Mouse (Mus musculus) right cerebral cortex, postnatal 4 days (tissue): ENCODE data around the gene Ugt2a1.
"Not testable (repeated sequence)": the region's sequence is repeated elsewhere in the genome, so short reads cannot be mapped to it uniquely, and the experiment has no call there.

Experiments used
- DNase-seq: peaks from one replicate; pipeline ENCODE4 v3.0.0-alpha.2; 2022

The Ugt2a1 gene

DNA sequence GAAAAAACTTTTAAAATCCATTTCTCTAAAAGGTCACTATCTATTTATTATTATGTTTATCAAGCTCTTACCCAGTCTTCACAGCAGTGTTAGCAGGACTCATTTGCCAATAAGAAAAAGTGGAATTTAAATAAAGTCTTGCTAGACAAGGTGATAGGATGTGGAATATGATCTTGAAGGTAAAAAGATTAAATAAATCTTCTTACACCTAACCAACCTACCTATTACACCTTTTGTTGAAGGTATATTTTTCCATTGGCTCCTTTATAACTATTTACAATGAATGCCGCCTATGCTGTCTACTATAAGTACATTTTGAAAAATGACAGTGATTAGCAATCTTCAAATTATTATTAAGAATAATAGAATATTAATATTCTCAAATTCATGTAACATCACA lies at the start of gene Ugt2a1:
Gene Ugt2a1, minus strand, starts transcription at position 101 of the 400 bp plus-strand sequence.
- no peak for DNase-seq

- DNase-seq: no peak
Observed at GRCm38 (mm10) chr5:87538111-87538510, 47.4 kb upstream of the Ugt2a1 start, which contains the start of gene Sult1b1. TSS of gene Sult1b1 (minus strand) at chr5:87538195.

GRCm38 (mm10) chr5:87535994-87536644 lies 45.4 kb upstream of the Ugt2a1 start:
- DNase-seq: no peak

DNA sequence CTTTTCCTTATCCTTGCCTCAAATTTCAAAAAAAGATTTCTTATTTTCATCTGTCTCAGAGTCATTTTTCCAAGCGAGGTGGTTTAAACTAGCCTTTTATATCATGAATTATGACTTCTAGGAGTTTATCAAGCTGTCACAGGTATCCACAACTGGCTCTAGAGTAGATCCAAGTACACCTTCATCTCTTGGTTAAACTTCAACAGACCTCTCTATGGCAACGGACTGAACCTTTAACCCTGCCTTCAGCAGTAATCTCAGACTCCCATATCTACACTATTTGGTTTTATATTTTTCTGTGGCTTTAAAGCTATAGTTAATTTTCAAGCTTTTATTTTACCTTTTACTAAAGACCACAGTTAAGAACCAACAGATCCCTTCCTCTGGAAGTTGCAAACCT lies 41.6 kb upstream of the Ugt2a1 start:
- no peak for DNase-seq

GRCm38 (mm10) chr5:87523561-87523960 lies 32.9 kb upstream of the Ugt2a1 start:
- DNase-seq: not testable (repeated sequence)

GRCm38 (mm10) chr5:87505776-87506458 lies 15.2 kb upstream of the Ugt2a1 start:
- no peak for DNase-seq

GRCm38 (mm10) chr5:87502687-87503086 lies 12.0 kb upstream of the Ugt2a1 start:
- no peak for DNase-seq

GRCm38 (mm10) chr5:87499341-87499740 lies 8.7 kb upstream of the Ugt2a1 start:
- no peak for DNase-seq

- DNase-seq: no peak
Observed at GRCm38 (mm10) chr5:87498936-87499335, 8.3 kb upstream of the Ugt2a1 start.

DNA sequence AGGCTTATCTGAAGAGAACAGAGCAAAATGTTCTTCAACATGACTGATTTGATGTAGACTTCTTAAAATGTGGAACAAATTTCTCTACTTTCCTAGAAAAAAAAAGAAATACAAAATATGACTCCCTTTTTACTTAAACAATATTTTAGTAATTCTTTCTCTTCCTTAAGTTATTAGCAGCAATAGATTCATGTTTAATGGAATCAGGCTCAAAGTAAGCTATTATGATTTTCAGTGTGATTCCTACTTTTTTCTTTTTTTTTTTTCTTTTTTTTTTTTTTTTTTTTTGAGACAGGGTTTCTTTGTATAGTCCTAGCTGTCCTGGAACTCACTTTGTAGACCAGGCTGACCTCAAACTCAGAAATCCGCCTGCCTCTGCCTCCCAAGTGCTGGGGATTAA lies 4.0 kb downstream of the Ugt2a1 start, which contains the start of gene Gm43638:
Gene Gm43638, minus strand, starts transcription at position 101 of the 400 bp plus-strand sequence.
- not testable (repeated sequence) for DNase-seq

- no peak for DNase-seq
Observed at GRCm38 (mm10) chr5:87482160-87482559, 8.5 kb downstream of the Ugt2a1 start, which contains the start of gene Ugt2a2. TSS of gene Ugt2a2 (minus strand) at chr5:87482260.

GRCm38 (mm10) chr5:87458810-87459209 lies 31.9 kb downstream of the Ugt2a1 start:
- DNase-seq: no peak

DNA sequence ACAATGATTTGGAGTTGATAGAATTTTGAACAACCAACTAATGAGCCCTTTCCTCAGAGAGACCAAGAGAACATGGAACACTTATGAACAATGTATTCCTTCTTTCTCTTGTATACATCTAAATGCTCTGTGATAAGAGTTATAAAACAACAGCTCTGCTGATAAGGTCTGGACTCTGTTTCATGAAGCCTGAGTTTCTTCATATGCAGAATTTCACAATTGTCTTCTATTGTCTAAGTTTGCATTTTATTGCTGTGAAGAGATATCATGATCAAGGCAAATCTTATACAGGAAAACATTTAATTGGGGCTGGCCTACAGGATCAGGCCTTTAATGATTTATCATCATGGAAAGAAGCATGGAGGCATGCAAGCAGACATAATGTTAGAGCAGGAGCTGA lies 33.0 kb downstream of the Ugt2a1 start:
- no peak for DNase-seq

DNA sequence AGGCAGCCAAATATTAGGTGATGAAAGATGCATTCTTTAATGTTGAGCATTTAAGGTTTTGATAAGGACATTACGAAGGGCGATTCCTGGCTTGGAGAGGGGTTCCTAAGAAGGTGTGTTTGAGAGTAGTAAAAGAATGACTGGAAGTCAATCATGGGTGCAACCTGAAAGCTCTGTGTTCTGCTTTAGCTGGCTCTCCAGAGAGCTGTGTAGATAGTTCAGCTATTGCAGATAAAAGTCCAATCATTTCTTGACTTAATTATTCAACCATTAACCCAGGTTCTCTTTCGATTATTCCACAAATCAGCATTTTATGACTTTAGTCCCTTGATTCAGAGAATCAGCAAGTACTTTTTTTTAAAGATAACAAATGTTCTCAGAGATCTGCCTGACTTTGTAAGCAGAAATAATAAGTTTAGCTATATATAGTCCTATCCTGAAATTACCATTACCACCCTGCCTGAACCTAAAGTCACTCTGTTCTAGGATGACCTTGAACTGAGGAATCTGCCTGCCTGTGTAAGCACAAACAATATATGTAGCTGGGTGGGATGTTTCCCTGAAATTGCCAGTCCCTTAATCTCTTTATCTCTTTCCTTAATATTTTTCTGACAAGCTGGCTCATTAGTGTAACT lies 34.3 kb downstream of the Ugt2a1 start:
- no peak for DNase-seq

DNA sequence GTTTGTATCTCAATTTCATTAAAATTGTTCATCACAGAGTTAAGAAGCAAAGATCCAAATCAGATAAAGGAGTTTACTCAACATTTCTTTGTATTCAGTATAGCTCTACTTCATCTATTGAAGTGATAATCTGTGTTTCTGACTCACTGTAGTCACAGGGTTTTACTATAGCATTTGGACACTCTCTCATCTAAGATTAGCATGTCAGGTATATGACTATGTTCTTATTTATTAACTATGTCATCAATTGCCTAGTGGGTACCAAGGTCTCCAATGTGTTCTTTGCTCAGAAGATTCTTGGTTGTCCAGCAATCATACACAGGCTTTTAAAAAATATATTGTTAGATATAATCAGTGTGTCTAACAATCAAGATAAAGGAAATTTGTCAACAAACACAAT lies 35.2 kb downstream of the Ugt2a1 start:
- DNase-seq: no peak

- DNase-seq: not testable (repeated sequence)
Observed at GRCm38 (mm10) chr5:87452514-87452913, 38.2 kb downstream of the Ugt2a1 start.

GRCm38 (mm10) chr5:87436264-87436663 lies 54.4 kb downstream of the Ugt2a1 start:
- no peak for DNase-seq

GRCm38 (mm10) chr5:87425676-87426075 lies 65.0 kb downstream of the Ugt2a1 start:
- DNase-seq: no peak

DNA sequence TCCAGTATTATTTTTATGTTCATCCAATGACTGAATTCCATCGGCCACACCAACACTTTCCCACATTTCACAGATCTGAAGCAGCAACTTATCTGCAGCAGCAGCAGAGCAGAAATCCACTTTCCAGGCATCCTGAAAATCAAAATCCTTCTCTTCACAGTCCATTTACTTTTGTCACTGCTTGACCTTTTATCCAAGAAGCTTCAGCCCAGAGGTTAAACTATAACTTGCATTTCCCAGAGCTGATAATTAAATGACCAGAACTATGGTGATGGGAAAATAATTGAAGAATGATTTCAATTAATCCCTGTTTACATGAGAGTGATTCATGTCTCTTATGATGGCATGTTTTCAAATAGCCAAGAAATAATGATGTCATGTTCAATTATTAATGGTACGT lies 66.6 kb downstream of the Ugt2a1 start, which contains the start of gene Ugt2b38:
Gene Ugt2b38, minus strand, starts transcription at position 163 of the 400 bp plus-strand sequence.
- not testable (repeated sequence) for DNase-seq
